Mouse (Mus musculus): Measurements from ENCODE around the gene Fam234b. TPM values are rescaled to one million over a fixed set of nuclear protein-coding genes. Genes with fewer than 3 reads are reported as not detected.

Gene Fam234b
- total RNA-seq, 2 experiments from 2014 or later = 25.9 to 29.4 TPM

DNA sequence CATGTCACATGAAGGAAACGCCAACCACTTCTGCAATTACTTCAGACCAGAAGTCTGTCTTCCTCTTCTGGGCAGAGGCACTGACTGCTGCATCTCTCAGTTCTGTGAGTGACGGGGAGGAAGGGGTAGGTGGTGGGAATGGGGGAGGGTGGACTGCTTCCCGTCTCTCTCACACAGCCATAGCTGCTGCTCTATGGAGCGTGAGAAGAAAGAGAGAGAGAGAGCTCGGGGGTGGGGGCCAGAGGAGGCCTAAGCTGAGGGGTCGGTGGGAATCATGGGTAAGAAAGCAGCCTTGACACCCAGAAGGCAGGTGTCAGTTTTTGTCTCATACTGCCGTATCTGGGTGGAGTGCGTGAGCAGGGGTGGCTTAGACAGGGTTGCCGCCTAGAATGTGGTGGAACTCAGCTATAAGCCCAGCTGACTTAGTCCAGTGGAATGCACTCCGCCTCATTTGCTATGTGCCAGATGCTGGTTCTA is 30.7 kb downstream of the Fam234b start:
- DNase-seq = no peak

DNA sequence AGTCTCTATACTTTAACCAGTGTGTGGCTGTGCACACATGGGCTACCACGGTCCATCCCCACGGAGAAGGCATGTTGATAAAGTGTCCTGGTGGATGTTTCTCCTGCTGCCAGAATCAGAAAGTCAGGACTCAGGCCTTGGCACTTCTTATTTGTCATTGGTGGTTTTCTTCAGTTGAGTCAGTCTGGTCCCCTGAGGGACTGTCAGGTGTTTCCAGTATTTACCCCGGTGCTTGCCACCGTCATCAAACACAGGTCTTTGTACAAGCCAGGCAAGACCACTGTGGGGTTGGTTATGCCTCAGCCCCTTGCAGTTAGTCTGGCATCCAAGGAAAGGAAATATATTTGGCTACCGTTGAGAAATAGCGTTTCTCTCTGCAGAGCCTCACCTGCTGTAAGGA is 32.8 kb downstream of the Fam234b start:
- no peak for DNase-seq

DNA sequence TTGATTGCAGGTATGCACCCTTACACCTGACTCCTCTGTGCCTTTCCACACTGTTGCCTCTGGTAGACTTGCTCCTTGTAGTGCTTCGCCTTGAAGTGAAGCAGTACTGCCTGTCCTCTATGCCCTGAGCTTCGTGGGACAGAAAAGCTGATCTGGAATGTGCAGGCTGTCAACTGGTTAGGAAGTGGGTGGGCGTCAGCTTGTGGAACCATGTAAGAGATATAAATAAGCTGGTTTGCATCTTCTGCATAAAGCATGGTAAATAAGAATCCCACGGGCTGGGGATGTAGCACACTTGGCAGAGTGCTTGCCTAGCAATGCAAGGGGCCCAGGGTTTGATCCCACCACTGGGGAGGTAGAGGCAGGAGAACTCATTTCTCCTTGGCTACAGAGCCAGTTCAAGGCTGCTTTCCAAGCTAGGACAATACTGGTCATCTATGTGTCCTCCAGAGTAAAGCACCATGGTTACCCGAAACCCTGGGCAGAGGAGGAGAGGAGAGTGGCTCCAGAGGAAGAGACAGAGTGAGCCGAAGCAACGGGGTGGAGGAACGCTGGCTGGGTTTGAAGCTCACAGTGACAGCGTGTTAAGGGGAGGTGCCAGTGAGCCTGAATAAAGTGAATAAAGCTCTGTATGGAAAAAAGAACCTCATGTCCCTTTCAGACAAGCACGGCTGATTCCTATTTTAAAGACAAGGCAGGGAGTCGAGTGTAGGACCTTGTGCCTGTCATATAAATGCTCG is 34.8 kb downstream of the Fam234b start:
- no peak for DNase-seq

DNA sequence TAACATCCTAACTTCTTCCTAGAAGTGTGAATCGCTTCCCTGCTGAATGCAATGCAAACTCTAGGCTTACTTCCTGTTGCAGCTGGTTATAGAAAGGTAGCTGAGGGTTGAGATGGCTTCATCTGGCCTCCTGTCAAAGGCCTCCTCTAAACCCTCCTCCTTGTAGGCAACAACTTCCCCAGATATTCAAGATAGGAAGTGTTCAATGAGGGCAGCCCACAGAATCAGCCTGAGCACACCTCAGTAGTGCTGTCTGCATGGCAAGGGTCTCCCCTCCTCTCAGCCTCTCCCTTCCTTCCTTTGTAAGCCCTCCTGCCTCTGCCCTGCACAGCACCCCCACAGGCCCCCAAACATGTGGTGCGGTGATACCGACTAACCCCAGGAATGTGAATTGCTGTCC is 38.0 kb downstream of the Fam234b start:
- no peak for DNase-seq

DNA sequence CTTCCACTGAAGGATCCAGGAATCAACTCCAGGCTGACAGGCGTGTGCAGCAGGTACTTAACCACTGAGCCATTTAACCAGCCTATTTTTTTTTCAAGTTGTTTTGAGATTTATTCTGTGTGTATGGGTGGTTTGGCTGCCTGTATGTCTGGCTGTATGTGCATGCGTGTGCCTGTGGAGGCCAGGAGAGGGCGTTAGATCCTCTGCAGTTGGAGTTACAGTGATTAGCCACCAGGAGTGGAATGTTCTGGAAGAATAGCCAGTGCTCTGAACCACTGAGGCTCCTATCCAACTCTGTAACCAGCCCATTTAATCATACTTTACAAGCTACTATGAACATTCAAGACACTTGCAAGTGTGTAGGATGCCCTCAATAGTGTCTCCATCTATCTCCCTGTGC is 38.8 kb downstream of the Fam234b start:
- no peak for DNase-seq

DNA sequence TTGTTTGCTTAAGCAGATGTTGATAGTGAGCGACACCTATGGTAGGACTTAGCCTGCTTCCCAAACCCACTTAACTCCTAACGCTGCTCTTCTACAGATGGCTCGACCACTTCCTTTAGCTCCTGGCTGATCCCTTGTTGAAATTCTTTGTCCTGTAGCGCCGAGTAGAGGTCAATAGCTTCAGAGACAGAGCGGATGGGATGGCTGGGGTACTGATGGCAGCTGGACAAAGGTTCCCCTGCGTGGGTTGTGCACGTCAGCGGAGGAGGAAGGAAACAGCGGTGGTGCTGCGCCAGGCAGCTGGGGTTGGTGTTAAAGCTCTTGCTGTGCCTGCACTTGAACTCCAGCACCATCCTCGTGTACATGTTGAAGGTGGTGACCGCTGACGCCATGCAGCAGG is 39.5 kb downstream of the Fam234b start:
- DNase-seq = no peak

DNA sequence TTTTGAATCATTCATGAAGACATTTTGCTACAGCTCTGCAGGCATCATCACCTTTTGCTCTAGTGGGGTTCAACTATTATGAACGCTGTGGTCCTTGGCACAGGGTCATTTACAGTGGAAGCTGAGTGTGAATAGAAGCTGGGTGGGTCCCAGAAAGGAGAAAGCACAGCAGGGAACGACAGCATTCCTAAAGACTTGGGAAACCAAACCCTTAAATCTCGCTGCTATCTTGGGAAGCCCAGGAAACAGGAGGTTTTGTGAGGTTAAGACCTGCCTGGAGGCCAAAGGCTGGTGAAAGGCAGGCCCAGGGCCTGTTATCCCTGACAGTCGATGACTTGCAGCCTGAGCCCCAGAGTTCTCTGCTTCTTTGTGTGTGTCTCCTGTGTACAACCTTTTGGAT is 40.4 kb downstream of the Fam234b start:
- DNase-seq = no peak

DNA sequence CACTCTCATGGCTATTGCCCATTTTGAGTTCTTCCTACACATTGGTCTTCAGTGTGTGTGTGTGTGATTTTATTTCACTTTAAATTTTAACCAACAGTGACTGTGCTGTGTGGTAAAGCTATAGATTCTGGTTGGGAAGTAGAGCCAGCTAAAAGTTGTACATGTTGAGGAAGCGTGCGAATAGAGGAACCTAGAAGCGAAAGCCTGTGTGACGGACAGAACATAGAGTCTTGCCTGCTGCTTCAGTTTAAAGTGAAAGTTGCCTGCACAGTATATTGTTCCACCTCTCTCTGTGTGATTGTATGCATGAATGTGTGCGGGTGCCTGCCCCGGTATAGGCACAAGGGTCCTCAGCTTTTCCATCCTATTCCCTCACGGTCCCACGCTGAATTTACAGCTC is 42.6 kb downstream of the Fam234b start:
- no peak for DNase-seq

DNA sequence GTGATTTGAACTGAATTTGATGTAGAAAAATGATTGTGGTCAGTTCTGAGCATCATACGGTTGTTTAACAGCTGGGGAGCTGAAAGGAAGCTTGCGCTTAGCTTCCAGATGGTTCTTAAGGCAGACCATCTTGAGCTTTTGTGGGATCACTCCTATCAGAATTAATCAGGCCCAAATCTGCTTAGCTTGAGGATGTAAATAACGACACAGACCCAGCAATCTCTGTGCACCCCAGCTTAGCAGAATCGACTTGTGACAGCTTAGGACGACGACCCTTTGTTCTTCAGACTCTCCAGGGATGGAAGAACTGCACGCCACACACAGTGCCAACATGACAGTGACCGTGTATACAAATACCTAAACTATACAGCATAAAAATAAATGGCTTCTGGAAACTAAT is 47.8 kb downstream of the Fam234b start:
- no peak for DNase-seq

DNA sequence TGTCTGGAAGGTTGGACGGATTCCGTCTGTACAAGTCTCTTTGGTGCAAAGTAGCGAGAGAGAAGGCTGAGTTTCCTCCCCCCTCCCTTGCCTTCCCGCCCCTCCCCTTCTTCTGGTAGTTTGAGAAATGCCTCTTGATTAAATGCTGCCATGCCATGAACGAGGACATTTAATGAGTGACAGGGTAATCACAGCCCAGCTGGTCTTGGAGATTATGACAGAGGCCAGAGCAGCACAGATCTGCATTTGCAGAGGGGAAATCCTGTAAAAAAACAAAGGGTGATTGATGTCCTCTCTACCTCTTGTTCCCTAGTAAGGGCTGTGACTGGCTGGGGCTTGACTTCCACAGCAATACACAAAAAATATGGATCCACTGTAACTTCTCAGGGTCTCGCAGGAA is 50.1 kb downstream of the Fam234b start:
- DNase-seq = no peak

DNA sequence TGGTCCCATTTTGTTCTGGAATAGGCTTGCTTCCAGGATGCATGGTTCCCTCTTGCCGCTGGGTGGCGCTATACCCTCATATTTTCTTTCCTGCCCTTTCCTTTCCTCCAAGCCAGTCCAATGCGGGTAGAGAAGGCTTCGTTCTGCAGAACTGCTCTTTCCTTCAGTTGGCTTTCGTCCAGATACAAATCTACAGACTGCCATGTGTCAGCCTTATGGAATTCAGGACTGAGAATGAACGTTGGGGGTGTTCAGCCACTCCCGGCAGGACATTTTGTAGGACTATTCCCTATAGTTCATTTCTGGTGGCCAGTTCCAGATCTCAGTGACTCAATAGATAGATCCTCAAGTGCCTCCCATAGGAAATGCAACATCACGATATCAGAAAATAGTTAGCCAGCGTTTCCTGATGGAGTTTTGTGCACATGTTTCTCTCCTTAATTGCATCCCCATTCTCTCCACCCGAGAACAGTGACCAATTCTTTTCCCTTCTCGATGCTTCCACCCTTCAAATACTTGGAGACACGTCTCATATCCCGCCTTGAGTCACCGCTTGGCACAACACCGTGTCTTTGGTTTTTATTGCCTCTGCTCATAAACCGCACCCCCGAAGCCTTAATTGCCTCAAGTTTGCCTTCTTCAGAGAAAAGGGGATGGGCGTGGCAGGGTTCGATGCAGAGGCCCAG is 52.2 kb downstream of the Fam234b start:
- DNase-seq = peak; percentile 81

DNA sequence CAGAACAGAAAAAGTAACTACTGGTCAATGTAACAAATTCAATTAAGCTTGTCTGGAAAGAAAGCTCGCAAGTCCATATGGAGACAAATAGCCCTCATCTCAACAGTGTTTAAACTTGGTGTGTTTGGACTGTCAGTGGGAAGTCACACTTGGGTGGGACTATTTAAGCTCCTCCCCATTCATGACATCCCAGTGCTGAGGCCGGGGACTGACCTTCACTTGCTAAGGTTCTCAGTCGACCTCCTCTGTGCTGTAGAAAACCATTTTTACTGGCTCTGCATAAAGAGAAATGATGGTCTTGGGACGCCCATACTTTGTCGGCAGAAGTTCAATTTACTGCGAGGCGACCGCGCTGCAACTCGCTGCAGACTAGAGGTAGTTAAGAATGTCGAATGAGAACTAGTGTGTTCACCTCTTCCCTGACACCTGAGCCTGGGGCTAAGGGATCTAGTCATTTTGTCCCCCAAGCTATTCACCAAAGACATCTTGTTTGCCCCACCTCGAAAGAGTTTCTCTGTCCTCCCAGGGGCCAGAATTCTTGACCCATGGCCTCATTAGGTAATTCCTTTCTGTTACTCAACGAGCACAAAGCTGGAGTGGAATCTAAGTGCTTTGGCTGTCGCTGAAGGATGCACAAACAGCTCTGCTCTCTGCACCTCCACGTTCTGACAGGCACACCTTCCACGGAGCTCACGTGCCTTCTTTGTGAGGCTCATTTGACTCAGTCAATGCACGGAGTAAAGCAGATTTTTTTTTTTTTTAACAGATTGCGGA is 53.3 kb downstream of the Fam234b start:
- peak; percentile 30 for DNase-seq

DNA sequence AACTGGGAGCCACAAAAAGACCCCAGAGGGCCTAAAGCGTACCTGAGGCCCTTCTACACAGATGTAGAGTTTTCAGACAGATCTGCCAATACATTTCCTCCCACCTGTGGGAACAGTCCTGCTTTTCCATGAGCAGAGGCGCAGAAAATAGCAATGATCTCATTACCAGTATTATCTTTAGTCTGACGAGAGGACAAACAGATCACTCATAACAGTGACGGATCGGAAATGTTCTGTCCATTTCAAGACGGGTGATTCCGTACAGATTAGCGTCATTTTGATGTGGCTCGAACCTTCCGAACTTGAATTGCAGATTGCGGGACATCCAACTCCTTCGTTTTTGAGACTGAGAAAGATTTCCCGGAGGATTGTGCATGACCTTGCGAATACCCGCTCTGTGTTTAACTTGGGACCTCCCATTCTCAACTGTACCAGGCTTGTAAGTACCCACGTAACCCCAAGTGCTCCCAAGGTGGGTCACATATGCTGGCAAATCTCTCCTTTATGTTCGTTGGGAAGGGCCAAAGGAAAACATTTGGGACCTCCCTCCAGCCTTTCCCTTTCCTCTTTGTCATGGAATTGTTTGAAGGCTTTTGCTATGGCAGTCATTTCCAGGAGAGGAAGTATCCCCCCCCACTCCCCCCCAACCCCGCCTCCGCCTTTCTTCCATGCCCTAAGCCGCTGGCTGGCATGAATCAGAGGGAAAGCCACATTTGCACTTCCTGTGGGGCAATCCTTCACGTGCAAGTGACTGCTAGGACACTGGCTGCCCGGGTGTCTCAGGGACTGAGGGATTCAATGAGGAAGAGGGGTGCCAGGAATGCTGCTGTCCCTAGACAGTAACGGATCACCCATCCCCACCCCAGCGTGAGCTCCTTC is 54.3 kb downstream of the Fam234b start:
- DNase-seq = peak; percentile 45

DNA sequence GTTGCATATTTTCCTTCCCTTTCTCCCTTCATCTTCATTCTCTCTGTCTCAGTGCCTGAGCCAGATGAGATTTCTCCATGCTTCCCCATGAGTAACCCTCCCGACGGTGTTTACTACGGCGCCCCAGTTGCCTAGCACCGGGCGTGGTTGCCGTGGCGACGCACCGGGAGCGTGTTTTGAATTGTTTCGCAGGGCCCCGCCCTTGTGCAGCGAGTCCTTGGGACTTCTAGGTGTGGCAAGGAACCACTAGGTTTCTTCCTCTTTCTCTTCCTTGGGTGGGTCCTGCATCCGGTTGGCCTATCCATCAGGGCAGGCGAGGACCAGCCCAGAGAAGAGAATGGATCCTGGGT is 54.9 kb downstream of the Fam234b start:
- peak; percentile 87 for DNase-seq

DNA sequence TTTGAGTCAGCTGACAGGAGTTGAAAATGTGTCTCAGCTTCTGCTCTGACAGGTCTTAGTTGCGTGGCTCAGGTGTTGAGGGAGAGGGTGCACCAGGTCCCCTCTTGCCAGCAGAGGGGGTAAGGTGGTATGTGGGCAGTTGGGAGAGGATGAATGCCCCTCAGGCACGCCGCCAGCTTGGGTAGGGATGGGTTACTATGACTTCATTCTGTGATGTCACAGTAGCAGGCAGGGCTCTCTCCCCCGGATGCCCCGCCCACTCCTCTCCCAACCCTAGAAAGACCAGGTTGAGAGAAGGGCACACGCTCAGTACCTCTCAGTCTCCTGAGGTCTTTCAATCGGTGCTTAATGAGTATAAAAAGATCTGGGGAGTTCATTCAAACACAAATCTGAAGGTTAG is 56.4 kb downstream of the Fam234b start, which contains the start of gene Gsg1:
Gsg1 (minus strand) TSS at position 199 of the 400 bp plus-strand sequence.
- DNase-seq = no peak

DNA sequence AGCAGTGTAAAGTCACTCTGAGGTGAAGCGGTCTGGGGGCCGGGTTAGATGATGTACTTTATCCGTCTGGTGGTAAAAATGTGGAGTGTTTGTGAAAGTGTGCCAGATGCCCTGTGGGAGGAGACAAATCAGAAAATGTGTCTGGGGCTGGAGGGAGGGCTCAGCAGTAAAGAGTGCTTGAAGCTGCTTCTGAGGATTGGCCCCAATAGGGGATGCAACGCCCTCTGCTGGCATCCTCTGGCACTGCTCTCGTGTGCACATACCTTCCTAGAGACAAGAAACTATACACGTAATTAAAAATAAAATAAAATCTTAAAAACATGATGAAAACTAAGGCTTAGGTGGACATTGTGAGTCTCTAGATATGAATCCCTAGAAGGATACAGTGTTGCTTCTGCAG is 62.7 kb downstream of the Fam234b start:
- no peak for DNase-seq

DNA sequence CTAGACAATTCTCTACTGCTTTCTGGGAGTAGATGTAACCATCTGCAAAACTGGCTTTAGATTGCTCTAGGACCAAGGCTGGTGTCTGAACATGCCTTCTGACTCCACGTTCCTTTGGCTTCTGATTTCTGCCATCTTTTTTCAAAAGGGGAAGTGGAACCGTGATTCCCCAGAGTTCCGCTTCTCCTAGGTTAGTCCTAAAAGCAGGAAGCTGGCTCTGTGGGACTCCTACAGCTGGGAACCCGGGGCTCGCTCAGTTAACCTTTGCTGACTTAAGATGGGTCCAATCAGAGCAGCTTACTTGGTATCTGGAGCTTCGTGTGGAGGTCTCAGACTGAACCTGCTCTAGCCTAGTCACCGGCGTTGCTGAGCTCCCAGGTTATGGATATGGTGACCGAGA is 63.3 kb downstream of the Fam234b start:
- DNase-seq = no peak

DNA sequence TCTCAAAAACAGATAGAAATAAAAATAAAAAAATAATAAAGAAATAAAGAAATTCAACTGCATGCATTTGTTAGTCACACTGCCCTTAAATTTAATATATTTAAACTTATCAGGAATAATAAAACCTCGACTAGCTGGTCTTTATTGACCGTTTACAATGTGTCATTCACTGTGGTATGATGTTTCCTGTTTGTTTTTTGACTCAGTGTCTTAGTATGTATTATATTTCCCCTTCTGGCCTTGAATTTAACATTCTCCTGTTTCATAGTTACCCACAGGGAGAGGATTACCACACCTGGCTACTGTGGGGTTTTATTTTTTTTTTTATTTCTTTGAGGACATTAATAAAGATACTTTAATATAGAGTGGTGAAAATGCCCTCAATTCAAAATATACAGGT is 64.8 kb downstream of the Fam234b start:
- no peak for DNase-seq

DNA sequence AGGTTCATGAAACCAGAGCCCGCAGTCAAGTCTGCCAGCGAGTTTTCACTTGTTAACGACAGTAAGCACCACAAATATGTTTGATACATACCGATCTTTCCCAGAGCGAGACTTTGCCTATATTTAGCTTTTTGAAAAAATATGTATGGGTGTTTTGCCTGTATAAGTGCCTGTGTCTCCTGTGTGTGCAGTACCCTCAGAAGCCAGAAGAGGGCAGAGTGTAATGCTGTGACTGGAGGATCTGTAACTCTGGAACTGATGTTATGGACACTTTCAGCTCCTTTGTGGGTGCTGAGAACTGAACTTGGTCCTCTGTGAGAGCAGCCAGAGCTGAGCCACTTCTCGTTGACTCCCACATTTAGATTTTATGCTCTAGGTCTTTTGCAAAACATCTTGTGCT is 66.4 kb downstream of the Fam234b start:
- DNase-seq = no peak

DNA sequence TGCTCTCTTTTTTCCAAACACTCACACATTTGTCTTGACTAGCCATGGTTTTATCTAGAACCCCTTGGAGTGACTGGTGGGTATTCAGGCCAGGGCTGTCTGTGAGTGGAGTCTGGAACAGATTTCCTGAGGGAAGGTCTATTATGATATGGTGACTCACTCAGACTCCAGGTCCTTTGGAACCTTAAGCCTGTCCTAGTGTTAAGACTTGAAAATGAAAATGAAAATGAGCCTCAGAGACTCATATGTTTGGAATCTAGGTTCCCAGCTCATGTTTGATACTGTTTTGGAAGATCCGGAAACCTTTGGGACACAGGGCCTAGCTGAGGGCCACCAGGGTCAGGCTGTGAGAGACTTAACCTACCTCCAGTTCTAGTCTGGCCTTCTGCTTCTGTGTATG is 68.3 kb downstream of the Fam234b start:
- no peak for DNase-seq

DNA sequence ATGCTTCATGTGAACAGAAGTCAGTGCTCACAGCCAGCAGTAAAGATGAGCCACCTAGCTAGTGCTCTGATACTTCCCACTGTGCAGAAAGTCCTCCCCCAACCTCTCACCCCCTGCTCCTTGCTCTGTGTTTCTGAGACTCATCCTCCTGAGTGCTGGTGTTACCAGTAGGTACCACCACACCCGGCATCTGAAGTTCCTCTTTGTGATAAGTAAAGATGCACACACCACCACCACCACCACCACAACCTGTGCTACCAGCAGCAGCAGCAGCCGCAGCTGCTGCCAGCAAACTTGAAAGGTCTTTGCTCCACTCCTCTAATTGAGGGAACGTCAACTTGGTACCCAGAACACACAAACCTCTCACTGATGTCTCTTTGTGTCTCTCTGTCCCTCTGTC is 69.4 kb downstream of the Fam234b start:
- no peak for DNase-seq

DNA sequence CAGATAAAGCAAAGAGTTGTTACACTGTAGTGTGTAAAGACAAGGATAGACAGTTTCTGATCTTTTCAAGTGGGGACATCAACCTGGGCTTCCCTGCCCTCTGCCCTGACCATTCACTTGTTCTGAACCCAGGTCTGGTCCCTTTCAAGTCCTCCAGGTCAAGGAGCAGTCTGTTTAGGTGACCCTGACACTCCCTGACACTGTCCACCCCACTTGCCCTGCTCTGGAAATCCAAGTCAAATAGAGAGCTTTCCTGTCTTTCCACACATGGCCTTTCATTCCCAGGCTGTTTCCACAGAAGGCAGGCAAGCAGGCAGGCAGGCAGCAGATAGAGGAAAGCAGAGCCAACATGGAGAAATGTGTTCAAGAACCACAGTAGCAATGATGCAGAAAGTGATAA is 70.6 kb downstream of the Fam234b start:
- DNase-seq = no peak

Measured in adrenal gland, postnatal 10 days (tissue).